Mouse (Mus musculus): ENCODE measurements around the gene Nsmce1. TPM values are rescaled to one million over a fixed set of nuclear protein-coding genes. Genes with fewer than 3 reads are reported as not detected.
A peak's percentile ranks its signal among the peaks of the same experiment; 100 is the strongest.

The Nsmce1 gene
- polyA plus RNA-seq, 1 experiment from 2014 or later, result 137 TPM

GRCm38 (mm10) chr7:125480518-125480917 is 10.9 kb downstream of the Nsmce1 start:
- 96% methylated on average over 4 of the region's 4 CpGs for WGBS
- no peak overlapping the region for H3K4me3 ChIP-seq (ENCODE audit: low read length)
- no peak for ATAC-seq (ENCODE audit: low FRiP score, low TSS enrichment)

GRCm38 (mm10) chr7:125478391-125478984 is 12.9 kb downstream of the Nsmce1 start:
- WGBS, result 67% methylated on average over 7 of the region's 7 CpGs
- Histone ChIP-seq H3K9ac (replicated peaks; ENCODE audit: low read length) (no peak overlapping the region), H3K4me1 (ENCODE audit: insufficient read depth, low read length) (peaks cover 28% of the 10 kb centered on the region), H3K36me3 (ENCODE audit: insufficient read depth, low read length) (peaks cover 8% of the 10 kb centered on the region), H3K27me3 (ENCODE audit: insufficient read depth, low read length) (no peaks in the 10 kb centered on the region), H3K27ac (ENCODE audit: low read length) (no peak overlapping the region), H3K4me3 (ENCODE audit: low read length) (no peak overlapping the region), H3K4me2 (replicated peaks; ENCODE audit: low read depth, low read length) (no peak overlapping the region), H3K9me3 (ENCODE audit: low read length) (no peaks in the 10 kb centered on the region)
- ATAC-seq (ENCODE audit: low FRiP score, low TSS enrichment), result no peak

More at GRCm38 (mm10) chr7:125480518-125480917, 10.9 kb downstream of the Nsmce1 start:
- H3K27me3 ChIP-seq (ENCODE audit: insufficient read depth, low read length), result no peaks in the 10 kb centered on the region
- no peak overlapping the region for H3K9ac ChIP-seq (replicated peaks; ENCODE audit: low read length)
- no peak overlapping the region for H3K27ac ChIP-seq (ENCODE audit: low read length)
- no peaks in the 10 kb centered on the region for H3K9me3 ChIP-seq (ENCODE audit: low read length)
- H3K4me1 ChIP-seq (ENCODE audit: insufficient read depth, low read length), result peaks cover 23% of the 10 kb centered on the region
- no peak overlapping the region for H3K4me2 ChIP-seq (replicated peaks; ENCODE audit: low read depth, low read length)
- H3K36me3 ChIP-seq (ENCODE audit: insufficient read depth, low read length), result peaks cover 14% of the 10 kb centered on the region

GRCm38 (mm10) chr7:125475601-125476251 is 15.7 kb downstream of the Nsmce1 start:
- Histone ChIP-seq H3K4me1 (ENCODE audit: insufficient read depth, low read length) (peaks cover 40% of the 10 kb centered on the region), H3K9me3 (ENCODE audit: low read length) (no peaks in the 10 kb centered on the region), H3K36me3 (ENCODE audit: insufficient read depth, low read length) (peaks cover 13% of the 10 kb centered on the region), H3K27me3 (ENCODE audit: insufficient read depth, low read length) (no peaks in the 10 kb centered on the region), H3K9ac (replicated peaks; ENCODE audit: low read length) (0 out of 2 replicates have a peak overlapping the region, but pooled peaks have one; percentile 11), H3K4me2 (replicated peaks; ENCODE audit: low read depth, low read length) (no peak overlapping the region), H3K27ac (ENCODE audit: low read length) (peak overlapping the region; percentile 77), H3K4me3 (ENCODE audit: low read length) (no peak overlapping the region)
- ATAC-seq (ENCODE audit: low FRiP score, low TSS enrichment), result no peak
- WGBS, result 37% methylated on average over 11 of the region's 11 CpGs

GRCm38 (mm10) chr7:125474535-125474934 is 16.9 kb downstream of the Nsmce1 start:
- H3K4me1 ChIP-seq (ENCODE audit: insufficient read depth, low read length), result peaks cover 40% of the 10 kb centered on the region
- 84% methylated on average over 4 of the region's 4 CpGs for WGBS
- H3K9me3 ChIP-seq (ENCODE audit: low read length), result no peaks in the 10 kb centered on the region

GRCm38 (mm10) chr7:125471991-125472741 is 19.2 kb downstream of the Nsmce1 start:
- Histone ChIP-seq H3K27me3 (ENCODE audit: insufficient read depth, low read length) (no peaks in the 10 kb centered on the region), H3K9me3 (ENCODE audit: low read length) (no peaks in the 10 kb centered on the region), H3K4me1 (ENCODE audit: insufficient read depth, low read length) (peaks cover 33% of the 10 kb centered on the region), H3K9ac (replicated peaks; ENCODE audit: low read length) (peak overlapping the region; percentile 1; the same call in 1 of the 2 replicates), H3K36me3 (ENCODE audit: insufficient read depth, low read length) (peaks cover 29% of the 10 kb centered on the region), H3K4me2 (replicated peaks; ENCODE audit: low read depth, low read length) (no peak overlapping the region), H3K4me3 (ENCODE audit: low read length) (no peak overlapping the region), H3K27ac (ENCODE audit: low read length) (peak overlapping the region; percentile 90)
- ATAC-seq (ENCODE audit: low FRiP score, low TSS enrichment), result peak; percentile 76
- WGBS, result 28% methylated on average over 13 of the region's 13 CpGs

More at GRCm38 (mm10) chr7:125474535-125474934, 16.9 kb downstream of the Nsmce1 start:
- Histone ChIP-seq H3K36me3 (ENCODE audit: insufficient read depth, low read length) (peaks cover 11% of the 10 kb centered on the region), H3K4me2 (replicated peaks; ENCODE audit: low read depth, low read length) (no peak overlapping the region), H3K27ac (ENCODE audit: low read length) (no peak overlapping the region), H3K27me3 (ENCODE audit: insufficient read depth, low read length) (no peaks in the 10 kb centered on the region), H3K9ac (replicated peaks; ENCODE audit: low read length) (no peak overlapping the region), H3K4me3 (ENCODE audit: low read length) (no peak overlapping the region)
- no peak for ATAC-seq (ENCODE audit: low FRiP score, low TSS enrichment)

- Histone ChIP-seq H3K9ac (replicated peaks; ENCODE audit: low read length) (no peak overlapping the region), H3K4me2 (replicated peaks; ENCODE audit: low read depth, low read length) (no peak overlapping the region), H3K4me1 (ENCODE audit: insufficient read depth, low read length) (peaks cover 21% of the 10 kb centered on the region), H3K4me3 (ENCODE audit: low read length) (no peak overlapping the region), H3K27me3 (ENCODE audit: insufficient read depth, low read length) (no peaks in the 10 kb centered on the region), H3K36me3 (ENCODE audit: insufficient read depth, low read length) (peaks cover 41% of the 10 kb centered on the region), H3K27ac (ENCODE audit: low read length) (no peak overlapping the region), H3K9me3 (ENCODE audit: low read length) (no peaks in the 10 kb centered on the region)
- ATAC-seq (ENCODE audit: low FRiP score, low TSS enrichment), result no peak
- WGBS, result 95% methylated on average over 4 of the region's 4 CpGs
Observed at GRCm38 (mm10) chr7:125470901-125471300, 20.5 kb downstream of the Nsmce1 start.

DNA sequence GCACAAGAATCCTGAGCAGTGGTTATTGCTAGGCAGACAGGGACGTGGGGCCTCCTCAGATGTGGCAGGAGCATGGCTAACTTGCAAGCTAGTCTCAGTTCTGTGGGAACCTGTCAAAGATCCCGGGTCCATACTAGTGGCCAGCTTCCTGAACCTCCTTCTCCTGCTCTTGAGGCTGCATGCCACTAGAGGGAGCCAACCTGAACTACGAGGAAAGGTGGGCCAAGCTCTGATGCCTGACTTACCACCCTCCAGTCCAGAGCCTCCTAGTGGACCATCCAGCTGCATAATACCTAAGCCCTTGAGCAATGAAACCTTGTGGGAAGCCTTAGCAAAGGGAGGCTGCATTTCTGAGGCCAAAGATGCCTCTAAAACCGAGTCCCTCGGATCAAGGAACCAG is 21.5 kb downstream of the Nsmce1 start:
- Histone ChIP-seq H3K4me3 (ENCODE audit: low read length) (no peak overlapping the region), H3K4me2 (replicated peaks; ENCODE audit: low read depth, low read length) (no peak overlapping the region), H3K27me3 (ENCODE audit: insufficient read depth, low read length) (no peaks in the 10 kb centered on the region), H3K27ac (ENCODE audit: low read length) (no peak overlapping the region), H3K9me3 (ENCODE audit: low read length) (no peaks in the 10 kb centered on the region), H3K9ac (replicated peaks; ENCODE audit: low read length) (no peak overlapping the region), H3K36me3 (ENCODE audit: insufficient read depth, low read length) (peaks cover 46% of the 10 kb centered on the region), H3K4me1 (ENCODE audit: insufficient read depth, low read length) (peaks cover 12% of the 10 kb centered on the region)
- peak; percentile 7; the same call in 1 of the 2 replicates for ATAC-seq (ENCODE audit: low FRiP score, low TSS enrichment)
- 21% methylated on average over 5 of the region's 5 CpGs for WGBS

- ATAC-seq (ENCODE audit: low FRiP score, low TSS enrichment), result no peak
Observed at GRCm38 (mm10) chr7:125462200-125462599, 29.2 kb downstream of the Nsmce1 start.

GRCm38 (mm10) chr7:125453671-125454070 is 37.7 kb downstream of the Nsmce1 start:
- H3K9me3 ChIP-seq (ENCODE audit: low read length), result no peaks in the 10 kb centered on the region
- peaks cover 11% of the 10 kb centered on the region for H3K36me3 ChIP-seq (ENCODE audit: insufficient read depth, low read length)
- no peaks in the 10 kb centered on the region for H3K27me3 ChIP-seq (ENCODE audit: insufficient read depth, low read length)
- H3K4me3 ChIP-seq (ENCODE audit: low read length), result no peak overlapping the region
- ATAC-seq (ENCODE audit: low FRiP score, low TSS enrichment), result no peak
- H3K4me1 ChIP-seq (ENCODE audit: insufficient read depth, low read length), result no peaks in the 10 kb centered on the region
- no peak overlapping the region for H3K9ac ChIP-seq (replicated peaks; ENCODE audit: low read length)
- no peak overlapping the region for H3K4me2 ChIP-seq (replicated peaks; ENCODE audit: low read depth, low read length)
- 97% methylated on average over 4 of the region's 4 CpGs for WGBS
- no peak overlapping the region for H3K27ac ChIP-seq (ENCODE audit: low read length)

More at GRCm38 (mm10) chr7:125462200-125462599, 29.2 kb downstream of the Nsmce1 start:
- no peaks in the 10 kb centered on the region for H3K4me1 ChIP-seq (ENCODE audit: insufficient read depth, low read length)
- no peaks in the 10 kb centered on the region for H3K27me3 ChIP-seq (ENCODE audit: insufficient read depth, low read length)
- H3K36me3 ChIP-seq (ENCODE audit: insufficient read depth, low read length), result peaks cover 20% of the 10 kb centered on the region
- H3K27ac ChIP-seq (ENCODE audit: low read length), result no peak overlapping the region
- H3K4me3 ChIP-seq (ENCODE audit: low read length), result no peak overlapping the region
- no peaks in the 10 kb centered on the region for H3K9me3 ChIP-seq (ENCODE audit: low read length)
- no peak overlapping the region for H3K9ac ChIP-seq (replicated peaks; ENCODE audit: low read length)
- no peak overlapping the region for H3K4me2 ChIP-seq (replicated peaks; ENCODE audit: low read depth, low read length)
- WGBS, result 47% methylated on average over 2 of the region's 2 CpGs

All from kidney, embryonic 16.5 days (tissue).